Mouse (Mus musculus) left cerebral cortex, postnatal 25 days (tissue): Measurements from ENCODE around the gene Stx11. TPM values are rescaled to one million over a fixed set of nuclear protein-coding genes. Genes with fewer than 3 reads are reported as not detected.
A peak's percentile ranks its signal among the peaks of the same experiment; 100 is the strongest.

Source experiments
- DNase-seq, 2 experiments: peaks; one replicate each; pipeline ENCODE4 v3.0.0; 2022; ENCODE audit warnings: low spot score in 2 of 2, mixed read lengths in 1 of 2
- intact Hi-C: fragments of 180-260 bp; cut with DNase I; formaldehyde crosslinking; loops from one replicate; pipeline ENCODE4 v1.15.1; 2025
- total RNA-seq, 2 experiments: library from RNA; stranded (reverse); gene quantifications; 2 replicates each; pipeline ENCODE4 v1.2.3; 2021

Gene Stx11
- total RNA-seq, 2 experiments from 2014 or later: 0.11 to 0.34 TPM

DNA sequence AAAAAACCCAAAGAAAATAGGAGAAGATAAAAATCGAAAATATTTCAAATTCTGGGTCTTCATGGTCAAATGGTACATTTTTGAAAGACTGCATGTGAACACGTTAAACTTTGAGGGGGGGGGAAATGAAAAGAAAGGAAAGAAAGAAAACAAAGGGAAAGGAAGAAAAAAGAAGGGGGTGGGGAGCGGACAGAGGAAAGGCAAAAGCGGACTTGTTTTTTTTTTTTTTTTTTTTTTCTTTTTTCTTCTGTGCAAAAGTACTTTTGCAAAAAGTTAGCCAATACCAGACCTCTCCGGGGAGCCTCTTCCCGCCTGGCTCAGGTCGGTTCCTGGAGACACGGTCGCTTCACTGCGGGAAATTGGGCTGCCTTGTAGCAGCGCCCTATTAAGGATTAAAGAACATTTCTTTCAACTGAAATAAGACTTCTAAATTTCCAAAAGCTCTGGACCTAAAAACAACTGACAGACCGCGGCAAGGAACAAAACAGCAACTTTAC lies 42.0 kb downstream of the Stx11 start:
- no peak for DNase-seq
- intact Hi-C loops: loop anchor here (2.0 to 5.0 kb wide), 3 partner anchors 53 to 230 kb away; partner anchors contain the start of genes Sf3b5 and Utrn

DNA sequence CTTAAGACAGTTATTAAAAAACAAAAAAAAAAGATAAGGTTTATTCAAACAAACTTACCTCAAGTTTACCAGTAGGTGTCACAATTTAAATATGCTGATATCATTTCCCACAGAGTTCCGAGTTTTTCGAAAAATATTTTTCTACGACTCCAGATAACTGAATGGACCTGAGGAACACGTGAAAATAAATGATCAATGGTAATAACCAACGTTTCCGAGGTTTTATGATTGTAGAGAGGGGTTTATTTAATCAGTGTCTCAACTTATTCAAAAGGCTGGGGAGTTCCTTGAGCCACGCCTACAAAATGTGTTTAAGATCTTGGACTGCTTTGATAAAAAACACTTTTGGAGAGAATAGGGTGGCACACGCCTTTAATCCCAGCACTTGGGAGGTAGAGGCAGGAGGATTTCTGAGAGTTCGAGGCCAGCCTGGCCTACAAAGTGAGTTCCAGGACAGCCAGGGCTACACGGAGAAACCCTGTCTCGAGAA lies 42.5 kb downstream of the Stx11 start:
- intact Hi-C loops: loop anchor here (2.0 to 5.0 kb wide), 3 partner anchors 53 to 229 kb away; partner anchors contain the start of genes Sf3b5 and Utrn
- peak in 1 of 2 experiments; percentile 5 for DNase-seq

GRCm38 (mm10) chr10:12919287-12919686 lies 44.8 kb downstream of the Stx11 start:
- peak in 1 of 2 experiments; percentile 7 for DNase-seq
- intact Hi-C loops: no loop called here

GRCm38 (mm10) chr10:12917626-12918025 lies 46.5 kb downstream of the Stx11 start:
- intact Hi-C loops: no loop called here
- no peak for DNase-seq

- intact Hi-C loops: no loop called here
- DNase-seq: no peak
Measured at GRCm38 (mm10) chr10:12916376-12916775, 47.7 kb downstream of the Stx11 start.

GRCm38 (mm10) chr10:12915826-12916225 lies 48.3 kb downstream of the Stx11 start:
- DNase-seq: no peak
- intact Hi-C loops: no loop called here

DNA sequence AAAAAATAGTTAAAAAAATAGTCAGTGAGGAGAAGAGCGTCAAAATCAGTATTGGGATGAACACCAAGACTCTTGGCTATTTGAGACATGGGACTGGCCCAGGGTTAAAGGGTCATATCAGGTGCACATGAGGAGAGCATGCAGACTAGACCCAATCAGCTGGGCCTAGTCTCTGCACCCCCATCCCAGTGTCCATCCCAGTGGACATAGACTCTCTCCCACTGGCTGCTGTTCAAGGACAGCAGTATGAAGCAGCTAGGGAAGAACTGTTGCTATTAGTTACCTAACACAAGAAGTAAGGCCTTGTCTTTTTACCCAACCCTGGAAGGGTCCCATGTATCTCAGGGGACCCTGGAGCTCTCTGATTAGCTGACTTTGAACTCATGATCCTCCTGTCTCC lies 49.9 kb downstream of the Stx11 start:
- DNase-seq: no peak
- intact Hi-C loops: no loop called here

DNA sequence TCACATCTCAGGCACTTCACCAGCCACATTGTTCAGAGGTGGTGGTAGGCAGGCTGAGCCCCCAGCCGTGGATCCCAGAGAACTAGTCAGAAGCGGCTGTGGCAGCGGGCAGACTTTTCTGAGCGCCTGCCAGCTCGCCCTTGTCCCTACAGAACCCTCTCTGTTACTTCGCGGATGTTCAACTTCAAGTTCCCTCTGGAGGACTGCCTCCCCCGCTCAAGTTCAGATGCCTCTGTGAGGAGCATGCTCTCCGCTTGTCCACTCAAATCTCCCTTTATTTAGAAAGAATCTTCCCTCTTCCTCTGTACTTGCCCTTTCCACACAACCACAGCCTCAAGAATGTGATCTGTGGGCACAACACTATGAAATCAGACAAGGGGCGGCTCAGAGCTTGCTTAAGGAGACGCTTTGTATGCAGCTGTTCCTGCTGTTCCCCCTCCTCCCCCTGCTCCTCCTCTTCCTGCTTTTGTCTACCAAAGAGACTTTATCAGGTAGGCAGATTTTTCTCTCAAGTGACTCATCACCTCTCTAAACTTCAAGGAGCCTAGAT lies 52.0 kb downstream of the Stx11 start:
- peak; percentile 7 to 32 for DNase-seq
- intact Hi-C loops: no loop called here

DNA sequence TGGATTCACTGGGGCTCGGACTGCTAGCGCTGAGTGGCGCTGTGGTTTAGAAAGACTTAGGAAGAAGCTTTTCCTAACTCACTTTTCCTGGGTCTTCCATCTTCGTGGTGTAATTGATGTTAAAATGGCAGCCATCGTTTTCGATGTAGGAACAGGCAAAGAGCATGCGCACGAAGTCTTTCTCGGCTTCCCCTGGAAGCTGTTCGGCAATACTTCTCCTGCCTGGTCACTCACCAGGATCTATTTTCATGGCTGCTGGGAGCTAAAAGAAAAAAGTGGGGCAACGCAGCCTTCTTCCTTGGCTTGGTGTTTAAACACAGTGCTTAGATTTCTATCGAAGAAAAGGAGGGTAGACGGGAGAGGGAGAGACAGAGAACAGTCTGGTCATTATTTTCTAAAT lies 52.6 kb downstream of the Stx11 start:
- peak in 1 of 2 experiments; percentile 7 for DNase-seq
- intact Hi-C loops: no loop called here

GRCm38 (mm10) chr10:12909891-12910290 lies 54.2 kb downstream of the Stx11 start:
- no peak for DNase-seq
- intact Hi-C loops: no loop called here

DNA sequence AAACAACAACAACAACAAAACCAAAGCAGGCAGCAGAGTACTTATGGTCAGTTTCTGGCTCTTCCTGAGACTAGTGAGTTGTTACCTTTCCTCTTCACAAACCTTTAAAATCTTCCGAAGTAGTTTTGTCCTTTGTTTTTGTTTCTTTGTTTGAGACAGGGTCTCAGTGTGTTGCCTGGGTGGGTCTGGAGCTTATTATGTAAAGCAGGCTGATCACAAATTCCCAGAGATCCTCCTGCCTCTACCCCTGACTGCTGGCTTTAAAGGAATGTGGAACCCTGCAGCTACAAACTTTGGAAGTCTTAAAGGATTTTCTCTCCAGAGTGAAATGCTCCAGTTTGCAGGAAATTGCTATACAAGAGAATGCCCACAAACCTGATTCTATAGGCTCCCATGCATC lies 54.9 kb downstream of the Stx11 start:
- no peak for DNase-seq
- intact Hi-C loops: no loop called here

- intact Hi-C loops: no loop called here
- no peak for DNase-seq
Measured at GRCm38 (mm10) chr10:12904140-12904528, 60.0 kb downstream of the Stx11 start.

- no peak for DNase-seq
- intact Hi-C loops: no loop called here
Measured at GRCm38 (mm10) chr10:12903440-12904139, 60.5 kb downstream of the Stx11 start.

GRCm38 (mm10) chr10:12899901-12900300 lies 64.2 kb downstream of the Stx11 start:
- intact Hi-C loops: no loop called here
- no peak for DNase-seq

DNA sequence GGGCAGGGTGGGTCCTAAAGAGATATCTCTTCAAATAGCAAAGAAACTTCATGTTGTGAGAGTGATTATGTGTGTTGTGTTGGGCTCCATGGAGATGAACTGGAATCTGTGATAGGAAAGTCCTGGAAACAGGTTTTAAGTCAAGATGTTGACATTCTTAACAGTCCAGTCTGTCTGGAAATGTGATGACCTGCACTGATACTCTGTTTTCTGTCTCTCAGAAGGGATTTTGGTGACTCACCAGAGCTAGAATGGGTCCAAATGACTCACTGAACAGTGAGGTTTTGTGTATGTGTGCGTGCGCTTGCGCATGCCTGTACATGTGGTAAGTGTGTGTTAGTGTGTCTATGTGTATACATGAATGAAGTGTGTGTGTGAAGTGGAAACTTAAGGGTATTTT lies 70.8 kb downstream of the Stx11 start:
- intact Hi-C loops: no loop called here
- DNase-seq: no peak

GRCm38 (mm10) chr10:12888373-12888772 lies 75.7 kb downstream of the Stx11 start:
- peak in 1 of 2 experiments; percentile 16 for DNase-seq
- intact Hi-C loops: no loop called here

Other genes starting within 250 kb of the Stx11 start
- gene Utrn, start 94.9 kb downstream of the Stx11 start, total RNA-seq: 10 to 100 TPM; 53.8 to 58.0 TPM
- gene Sf3b5, start 41.0 kb upstream of the Stx11 start, total RNA-seq: 1 to 10 TPM; 7.0 to 7.9 TPM
- 10 to 100 TPM; 14.8 to 20.3 TPM for gene Plagl1, start 96.2 kb upstream of the Stx11 start, total RNA-seq
- not detected for gene Zc2hc1b, start 213.7 kb upstream of the Stx11 start, total RNA-seq
- 10 to 100 TPM; 18.5 to 23.1 TPM for gene Ltv1, start 228.9 kb upstream of the Stx11 start, total RNA-seq